Mouse (Mus musculus): Measurements from ENCODE around the gene Rnf180.

Gene Rnf180

GRCm38 (mm10) chr13:105122092-105122491 lies 172.5 kb downstream of the Rnf180 start:
- no peak for DNase-seq

DNA sequence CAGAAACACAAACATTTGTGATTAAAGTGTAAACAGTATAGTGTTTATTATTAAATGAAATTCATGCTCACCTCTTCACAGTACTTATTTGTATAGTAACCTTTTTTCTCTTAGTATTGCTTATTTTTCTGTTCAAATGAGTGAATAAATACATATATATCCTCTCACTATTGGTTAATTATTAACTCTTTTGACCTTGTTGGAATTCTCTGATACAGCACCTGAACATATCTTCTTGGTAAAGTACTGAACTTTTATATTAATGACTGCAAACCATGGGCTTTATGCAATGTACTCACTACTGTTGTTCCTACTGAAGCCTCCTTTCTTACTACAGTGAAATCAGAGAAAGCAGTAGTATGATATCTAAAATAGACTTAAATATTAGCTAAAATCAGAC lies 173.0 kb downstream of the Rnf180 start:
- DNase-seq, result no peak

GRCm38 (mm10) chr13:105111599-105111998 lies 183.0 kb downstream of the Rnf180 start:
- DNase-seq, result no peak

DNA sequence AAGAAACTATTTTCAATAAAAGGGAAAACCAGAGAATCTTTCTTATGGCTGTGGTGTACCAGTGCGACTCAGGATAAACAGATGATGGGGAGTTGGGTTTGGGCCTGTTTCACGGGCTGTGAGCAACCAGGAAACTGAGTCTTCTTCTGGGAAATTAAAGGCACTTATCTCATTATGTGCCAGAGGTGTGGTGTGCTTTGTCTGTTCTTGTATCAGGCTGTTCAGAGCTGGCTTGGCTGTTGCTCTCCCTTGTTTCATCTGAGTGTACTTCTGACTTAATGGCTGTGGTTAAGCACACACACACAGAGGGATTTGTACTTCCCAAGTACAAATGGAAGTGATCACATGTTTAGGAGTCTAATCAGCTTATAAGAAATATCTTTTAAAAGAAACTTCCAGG lies 190.2 kb downstream of the Rnf180 start:
- no peak for DNase-seq

DNA sequence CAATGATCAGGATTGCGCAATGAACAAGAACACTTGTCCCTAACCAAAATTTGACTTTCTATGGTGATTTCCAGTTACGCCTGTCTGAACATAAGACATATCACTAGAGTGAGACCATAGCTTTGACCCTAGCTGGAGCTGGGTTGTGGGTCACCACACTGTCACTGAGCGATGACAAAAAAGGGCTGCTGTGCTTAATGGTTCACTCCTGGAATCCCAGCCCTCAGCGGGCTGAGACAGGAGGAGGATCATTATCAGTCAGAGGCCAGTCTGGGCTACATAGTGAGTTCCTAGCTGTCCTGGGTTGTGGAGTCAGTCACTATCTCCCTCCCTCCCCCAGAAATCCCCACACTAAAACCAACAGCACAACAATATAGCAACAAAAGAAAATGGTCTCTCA lies 193.9 kb downstream of the Rnf180 start:
- DNase-seq, result no peak

- no peak for DNase-seq
These were observed 198.3 kb downstream of the Rnf180 start for GRCm38 (mm10) chr13:105096316-105096715.

DNA sequence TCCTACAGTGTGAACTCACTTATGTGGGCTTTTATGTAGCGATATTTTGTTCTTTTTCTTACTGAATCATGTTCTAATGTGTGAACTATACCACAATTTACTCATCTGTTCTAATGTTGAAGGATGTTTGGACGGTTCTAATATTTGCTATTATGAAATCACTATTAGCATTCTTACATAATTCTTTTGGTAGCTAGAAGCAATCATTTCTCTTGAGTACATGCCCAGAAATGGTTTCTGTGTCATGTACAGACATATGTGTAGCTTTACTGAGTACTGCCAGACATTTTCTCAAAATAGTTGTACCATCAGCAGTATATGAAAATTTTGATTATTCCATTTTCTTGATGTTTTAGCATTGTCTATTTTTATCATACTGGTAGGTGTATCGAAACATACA lies 205.3 kb downstream of the Rnf180 start:
- DNase-seq, result no peak

GRCm38 (mm10) chr13:105081862-105082261 lies 212.8 kb downstream of the Rnf180 start, which contains the start of gene 4933425L06Rik:
Gene 4933425L06Rik, plus strand, starts transcription at chr13:105082122.
- DNase-seq, result no peak
